21 mouse cellular contexts compared by ENCODE assay signal in the genomic region with DNA sequence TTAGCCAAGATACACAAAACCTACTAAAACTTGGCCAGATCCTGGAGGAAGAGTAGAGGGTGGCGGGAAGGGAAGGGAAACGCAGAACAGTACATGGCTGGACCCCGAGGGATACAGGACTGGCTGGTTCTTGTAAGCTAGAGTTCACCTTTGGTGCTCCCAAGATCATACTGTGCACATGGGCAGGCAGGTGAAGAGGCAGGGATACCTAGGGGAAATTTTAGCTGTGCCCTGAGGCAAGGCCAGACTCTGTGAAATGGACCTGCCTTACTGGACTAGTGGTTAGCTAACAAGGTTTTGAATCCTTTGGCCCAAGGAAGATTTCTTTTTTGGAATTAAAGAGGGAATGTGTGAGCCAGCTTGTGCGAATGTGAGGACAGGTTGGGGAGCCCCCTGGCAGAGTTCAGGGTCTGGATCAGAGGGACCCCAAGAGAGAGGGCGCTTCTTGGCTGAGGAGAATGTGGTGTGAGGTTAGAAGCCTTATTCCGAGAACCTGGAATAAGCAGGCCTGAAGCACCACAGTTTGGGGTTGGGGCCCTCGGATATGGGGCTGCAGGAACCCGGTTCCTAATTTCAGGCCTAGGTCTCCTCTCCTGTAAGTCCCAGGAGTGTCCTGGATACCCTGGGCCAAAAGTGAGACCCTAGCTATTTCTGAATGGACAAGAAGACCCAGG. TPM values are rescaled to one million over a fixed set of nuclear protein-coding genes. Genes with fewer than 3 reads are reported as not detected.
A peak's percentile ranks its signal among the peaks of the same experiment; 100 is the strongest.
DNase-seq lines count a peak whose midpoint lies in the region; ATAC-seq lines count a peak whose summit lies in the region.
"Had no signal": no experiment of that assay in that cellular context is flagged by ENCODE, and none has a peak within 500 bp of the region (broad histone marks: within the 10 kb centered on the region; RNA-seq: fewer than 3 reads in every experiment).

No protein-coding gene starts in this region.

- no peaks in the 10 kb centered on the region for H3K9me3 ChIP-seq in hindbrain, embryonic 11.5 days (ENCODE audit: control insufficient read depth, low read length)
- H3K9me3 ChIP-seq in hindbrain, embryonic 12.5 days (replicated peaks) = no peaks in the 10 kb centered on the region
- H3K9me3 ChIP-seq in midbrain, embryonic 11.5 days (ENCODE audit: control insufficient read depth, low read length) = no peaks in the 10 kb centered on the region
- no peaks in the 10 kb centered on the region for H3K9me3 ChIP-seq in midbrain, embryonic 15.5 days
- no peaks in the 10 kb centered on the region for H3K9me3 ChIP-seq in intestine, embryonic 16.5 days (ENCODE audit: control insufficient read depth, low read length)
- no peaks in the 10 kb centered on the region for H3K9me3 ChIP-seq in neural tube, embryonic 11.5 days (ENCODE audit: control insufficient read depth, low read length)
- H3K9me3 ChIP-seq: embryonic facial prominence, embryonic 15.5 days had no signal

- peaks cover 84% of the 10 kb centered on the region for H3K27me3 ChIP-seq in hindbrain, embryonic 11.5 days (ENCODE audit: control insufficient read depth, insufficient read depth, low read length)
- peaks cover 87% of the 10 kb centered on the region for H3K27me3 ChIP-seq in hindbrain, embryonic 12.5 days
- H3K27me3 ChIP-seq in midbrain, embryonic 11.5 days (ENCODE audit: control insufficient read depth, insufficient read depth, low read length) = peaks cover 93% of the 10 kb centered on the region
- H3K27me3 ChIP-seq in midbrain, embryonic 15.5 days (replicated peaks) = peaks cover 92% of the 10 kb centered on the region
- H3K27me3 ChIP-seq in intestine, embryonic 16.5 days (replicated peaks; ENCODE audit: control insufficient read depth, insufficient read depth, low read length) = peaks cover 79% of the 10 kb centered on the region
- H3K27me3 ChIP-seq in neural tube, embryonic 11.5 days (ENCODE audit: control insufficient read depth, insufficient read depth, low read length) = peaks cover 86% of the 10 kb centered on the region

- ATAC-seq in hindbrain, embryonic 11.5 days (ENCODE audit: low FRiP score) = no peak
- ATAC-seq in hindbrain, embryonic 12.5 days (ENCODE audit: low FRiP score) = no peak
- no peak for ATAC-seq in midbrain, embryonic 11.5 days (ENCODE audit: low FRiP score)
- ATAC-seq in midbrain, embryonic 15.5 days (replicated peaks) = no peak
- 0 out of 2 replicates have a peak, but pooled peaks have one; percentile 7 for ATAC-seq in intestine, embryonic 16.5 days
- no peak for ATAC-seq in neural tube, embryonic 11.5 days (ENCODE audit: insufficient read depth, low FRiP score, low TSS enrichment)

- no peak overlapping the region for H3K27ac ChIP-seq in hindbrain, embryonic 11.5 days (ENCODE audit: low read depth, low read length)
- no peak overlapping the region for H3K27ac ChIP-seq in hindbrain, embryonic 12.5 days
- no peak overlapping the region for H3K27ac ChIP-seq in midbrain, embryonic 11.5 days (ENCODE audit: low read depth, low read length)
- H3K27ac ChIP-seq in midbrain, embryonic 15.5 days = no peak overlapping the region
- H3K27ac ChIP-seq in intestine, embryonic 16.5 days (ENCODE audit: low read length) = no peak overlapping the region
- no peak overlapping the region for H3K27ac ChIP-seq in neural tube, embryonic 11.5 days (ENCODE audit: low read depth, low read length)
- H3K27ac ChIP-seq: embryonic facial prominence, embryonic 15.5 days; liver, embryonic 14.5 days had no signal

- no peak overlapping the region for H3K4me2 ChIP-seq in hindbrain, embryonic 11.5 days (replicated peaks; ENCODE audit: low read depth, low read length)
- no peak overlapping the region for H3K4me2 ChIP-seq in hindbrain, embryonic 12.5 days (replicated peaks)
- no peak overlapping the region for H3K4me2 ChIP-seq in midbrain, embryonic 11.5 days
- H3K4me2 ChIP-seq in midbrain, embryonic 15.5 days = no peak overlapping the region
- H3K4me2 ChIP-seq in intestine, embryonic 16.5 days (ENCODE audit: low read depth, low read length) = no peak overlapping the region
- H3K4me2 ChIP-seq in neural tube, embryonic 11.5 days (ENCODE audit: low read depth) = no peak overlapping the region
- H3K4me2 ChIP-seq: embryonic facial prominence, embryonic 15.5 days had no signal

- H3K4me3 ChIP-seq in hindbrain, embryonic 11.5 days (ENCODE audit: low read depth, low read length) = no peak overlapping the region
- H3K4me3 ChIP-seq in hindbrain, embryonic 12.5 days = no peak overlapping the region
- no peak overlapping the region for H3K4me3 ChIP-seq in midbrain, embryonic 11.5 days (ENCODE audit: low read depth, low read length)
- no peak overlapping the region for H3K4me3 ChIP-seq in midbrain, embryonic 15.5 days
- no peak overlapping the region for H3K4me3 ChIP-seq in intestine, embryonic 16.5 days (ENCODE audit: low read length)
- no peak overlapping the region for H3K4me3 ChIP-seq in neural tube, embryonic 11.5 days (ENCODE audit: low read depth, low read length)

- H3K36me3 ChIP-seq in hindbrain, embryonic 11.5 days (ENCODE audit: control insufficient read depth, insufficient read depth, low read length) = no peaks in the 10 kb centered on the region
- H3K36me3 ChIP-seq in hindbrain, embryonic 12.5 days = no peaks in the 10 kb centered on the region
- H3K36me3 ChIP-seq in midbrain, embryonic 11.5 days (ENCODE audit: control insufficient read depth, insufficient read depth, low read length) = no peaks in the 10 kb centered on the region
- H3K36me3 ChIP-seq in midbrain, embryonic 15.5 days (replicated peaks) = no peaks in the 10 kb centered on the region
- no peaks in the 10 kb centered on the region for H3K36me3 ChIP-seq in intestine, embryonic 16.5 days (ENCODE audit: control insufficient read depth, insufficient read depth, low read length)
- H3K36me3 ChIP-seq in neural tube, embryonic 11.5 days (ENCODE audit: control insufficient read depth, insufficient read depth, low read length) = no peaks in the 10 kb centered on the region; the same call in 1 of the 2 replicates
- H3K36me3 ChIP-seq: embryonic facial prominence, embryonic 15.5 days had no signal

- no peak overlapping the region for H3K9ac ChIP-seq in hindbrain, embryonic 11.5 days (ENCODE audit: low read depth, low read length)
- H3K9ac ChIP-seq in hindbrain, embryonic 12.5 days = no peak overlapping the region
- no peak overlapping the region for H3K9ac ChIP-seq in midbrain, embryonic 11.5 days (ENCODE audit: low read length)
- H3K9ac ChIP-seq in midbrain, embryonic 15.5 days = no peak overlapping the region
- no peak overlapping the region for H3K9ac ChIP-seq in intestine, embryonic 16.5 days (ENCODE audit: low read depth, low read length)
- H3K9ac ChIP-seq in neural tube, embryonic 11.5 days (ENCODE audit: low read length) = no peak overlapping the region
- H3K9ac ChIP-seq: embryonic facial prominence, embryonic 15.5 days; liver, embryonic 14.5 days had no signal

- DNase-seq in hindbrain, embryonic 11.5 days (ENCODE audit: low spot score) = peak; percentile 68
- peak; percentile 95 for DNase-seq in midbrain, embryonic 11.5 days (ENCODE audit: low spot score, missing footprints)
- DNase-seq in neural tube, embryonic 11.5 days (ENCODE audit: low spot score) = peak; percentile 31
- no peak for DNase-seq in gastrocnemius, adult 8-10 months (ENCODE audit: low spot score in 2 of 2)
- DNase-seq in yolk sac, embryonic 10.5 days (ENCODE audit: low spot score) = no peak
- DNase-seq: adrenal gland, postnatal 36 days; kidney, adult 11 months; kidney, postnatal 25 days; thymus, postnatal 14 days had no signal

- peaks cover 7% of the 10 kb centered on the region for H3K4me1 ChIP-seq in hindbrain, embryonic 11.5 days (replicated peaks; ENCODE audit: control insufficient read depth, insufficient read depth, low read length)
- H3K4me1 ChIP-seq in hindbrain, embryonic 12.5 days = peaks cover 15% of the 10 kb centered on the region
- peaks cover 15% of the 10 kb centered on the region for H3K4me1 ChIP-seq in midbrain, embryonic 11.5 days (ENCODE audit: control insufficient read depth, insufficient read depth, low read length)
- H3K4me1 ChIP-seq in midbrain, embryonic 15.5 days = peaks cover 12% of the 10 kb centered on the region; the same call in 1 of the 2 replicates
- peaks cover 10% of the 10 kb centered on the region for H3K4me1 ChIP-seq in intestine, embryonic 16.5 days (ENCODE audit: control insufficient read depth, insufficient read depth, low read length)
- no peaks in the 10 kb centered on the region for H3K4me1 ChIP-seq in neural tube, embryonic 11.5 days (ENCODE audit: control insufficient read depth, insufficient read depth, low read length)

- WGBS in hindbrain, embryonic 11.5 days = 4% methylated on average over 8 of the region's 8 CpGs
- WGBS in hindbrain, embryonic 12.5 days = 13% methylated on average over 8 of the region's 8 CpGs
- whole genome bisulfite sequencing in midbrain, embryonic 11.5 days = 6% methylated on average over 8 of the region's 8 CpGs
- 23% methylated on average over 8 of the region's 8 CpGs for WGBS in midbrain, embryonic 15.5 days
- 48% methylated on average over 8 of the region's 8 CpGs for WGBS in intestine, embryonic 16.5 days
- WGBS in neural tube, embryonic 11.5 days = 9% methylated on average over 8 of the region's 8 CpGs

RNA-seq across cellular contexts. Expression of a gene that starts 3.0 kb away (rescaled TPM):
- 0.08 and 0.13 TPM in 2 replicates for polyA plus RNA-seq in hindbrain, embryonic 11.5 days (2014; fragmentation: Nextera tagmentation; extraction: Ambion mirVana)
- 0.57 and 0.94 TPM in 2 replicates for polyA plus RNA-seq in hindbrain, embryonic 12.5 days (2016; fragmentation: Nextera tagmentation; extraction: Ambion mirVana)
- polyA plus RNA-seq in midbrain, embryonic 11.5 days (2014; fragmentation: Nextera tagmentation; extraction: Ambion mirVana) = 0.04 and 0.19 TPM in 2 replicates
- polyA plus RNA-seq in midbrain, embryonic 15.5 days (2015; fragmentation: Nextera tagmentation; extraction: Ambion mirVana) = 0.34 and 0.46 TPM in 2 replicates
- not detected in 2 replicates for polyA plus RNA-seq in intestine, embryonic 16.5 days (2015; fragmentation: Nextera tagmentation; extraction: Ambion mirVana)
- 0.20 and 0.24 TPM in 2 replicates for polyA plus RNA-seq in neural tube, embryonic 11.5 days (2014; fragmentation: Nextera tagmentation; extraction: Ambion mirVana)
- total RNA-seq in gastrocnemius, adult 8-10 months (2022) = 1 to 10 TPM in 2 of 4 experiments, under 1 TPM in 2; 0.89 to 1.3 (median 0.95) TPM
- total RNA-seq: adrenal gland, postnatal 36 days had no signal

RNA-seq across cellular contexts. Expression of a gene that starts 39.1 kb away (rescaled TPM):
- not detected in 2 replicates for polyA plus RNA-seq in hindbrain, embryonic 11.5 days (2014; fragmentation: Nextera tagmentation; extraction: Ambion mirVana)
- polyA plus RNA-seq in hindbrain, embryonic 12.5 days (2016; fragmentation: Nextera tagmentation; extraction: Ambion mirVana) = not detected in 2 replicates
- polyA plus RNA-seq in midbrain, embryonic 11.5 days (2014; fragmentation: Nextera tagmentation; extraction: Ambion mirVana) = not detected in 2 replicates
- not detected in 2 replicates for polyA plus RNA-seq in midbrain, embryonic 15.5 days (2015; fragmentation: Nextera tagmentation; extraction: Ambion mirVana)
- not detected in 2 replicates for polyA plus RNA-seq in intestine, embryonic 16.5 days (2015; fragmentation: Nextera tagmentation; extraction: Ambion mirVana)
- polyA plus RNA-seq in neural tube, embryonic 11.5 days (2014; fragmentation: Nextera tagmentation; extraction: Ambion mirVana) = not detected in 2 replicates
- total RNA-seq in gastrocnemius, adult 8-10 months (2022) = not detected
- total RNA-seq: adrenal gland, postnatal 36 days; heart, postnatal 25 days; layer of hippocampus, postnatal 14 days; left cerebral cortex, postnatal 14 days had no signal
- polyA plus RNA-seq: forebrain, embryonic 11.5 days; gonadal fat pad, adult 2 months; liver, embryonic 14.5 days; spleen, adult 2 months; stomach, embryonic 16.5 days had no signal

RNA-seq across cellular contexts. Expression of a gene that starts 56.8 kb away (rescaled TPM):
- polyA plus RNA-seq in hindbrain, embryonic 11.5 days (2014; fragmentation: Nextera tagmentation; extraction: Ambion mirVana) = 2.3 and 3.7 TPM in 2 replicates
- polyA plus RNA-seq in hindbrain, embryonic 12.5 days (2016; fragmentation: Nextera tagmentation; extraction: Ambion mirVana) = 3.8 and 4.9 TPM in 2 replicates
- polyA plus RNA-seq in midbrain, embryonic 11.5 days (2014; fragmentation: Nextera tagmentation; extraction: Ambion mirVana) = 0.32 and 0.79 TPM in 2 replicates
- polyA plus RNA-seq in midbrain, embryonic 15.5 days (2015; fragmentation: Nextera tagmentation; extraction: Ambion mirVana) = 1.0 TPM in 2 replicates
- polyA plus RNA-seq in intestine, embryonic 16.5 days (2015; fragmentation: Nextera tagmentation; extraction: Ambion mirVana) = 1.7 and 2.2 TPM in 2 replicates
- 4.0 and 4.7 TPM in 2 replicates for polyA plus RNA-seq in neural tube, embryonic 11.5 days (2014; fragmentation: Nextera tagmentation; extraction: Ambion mirVana)
- total RNA-seq in gastrocnemius, adult 8-10 months (2022) = 1 to 10 TPM in 3 of 4 experiments, under 1 TPM in 1; 0.68 to 2.7 (median 1.7) TPM

Comparison
In these comparisons a context has a peak if more than half of its experiments do, and no peak if none do; other contexts are left out.
1. DNase-seq: peak in hindbrain, embryonic 11.5 days (single experiment), midbrain, embryonic 11.5 days (single experiment) and neural tube, embryonic 11.5 days (single experiment); none in gastrocnemius, adult 8-10 months (0 of 2) and yolk sac, embryonic 10.5 days (single experiment).